Mouse (Mus musculus): Measurements from ENCODE around the gene Xbp1.
A peak's percentile ranks its signal among the peaks of the same experiment; 100 is the strongest.
"Not testable (repeated sequence)": the region's sequence is repeated elsewhere in the genome, so short reads cannot be mapped to it uniquely, and the experiment has no call there.

The Xbp1 gene

GRCm38 (mm10) chr11:5502351-5503051, 18.0 kb upstream of the Xbp1 start:
- DNase-seq: peak; percentile 56 to 58

DNA sequence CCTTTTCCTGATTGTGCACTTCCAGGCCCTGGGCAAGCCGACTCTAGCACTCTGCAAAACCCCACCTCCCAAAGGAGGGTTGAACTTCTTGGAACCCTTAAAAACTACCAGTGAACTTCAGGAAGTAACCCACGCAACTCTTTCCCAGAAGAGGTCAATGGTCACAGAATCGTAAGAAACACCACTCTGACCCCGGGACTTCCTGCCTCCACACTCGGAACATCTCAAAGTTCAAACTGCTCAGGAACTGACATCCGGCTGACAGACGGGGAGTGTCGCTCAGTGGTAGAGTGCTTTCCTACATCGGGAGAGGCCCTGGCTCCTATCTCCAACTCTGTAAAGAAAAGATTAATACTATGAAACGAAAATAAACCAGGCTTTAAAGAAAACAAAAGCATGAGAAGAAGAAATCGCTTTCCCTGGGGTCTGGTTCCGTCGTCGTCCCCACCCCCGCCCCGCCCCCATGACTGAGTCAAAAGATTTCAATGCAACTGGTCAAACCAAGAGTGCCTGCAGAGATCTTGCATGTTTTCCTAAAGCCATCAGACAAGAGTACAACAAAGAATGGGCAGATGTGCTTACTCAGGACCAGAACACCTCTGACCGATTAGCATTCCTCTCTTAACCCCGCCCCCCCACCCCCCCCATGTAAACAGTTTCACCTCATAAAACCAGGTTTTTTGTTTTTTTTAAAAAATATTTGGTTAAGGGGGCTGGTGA, 14.4 kb upstream of the Xbp1 start:
- DNase-seq: peak; percentile 61 to 62

DNA sequence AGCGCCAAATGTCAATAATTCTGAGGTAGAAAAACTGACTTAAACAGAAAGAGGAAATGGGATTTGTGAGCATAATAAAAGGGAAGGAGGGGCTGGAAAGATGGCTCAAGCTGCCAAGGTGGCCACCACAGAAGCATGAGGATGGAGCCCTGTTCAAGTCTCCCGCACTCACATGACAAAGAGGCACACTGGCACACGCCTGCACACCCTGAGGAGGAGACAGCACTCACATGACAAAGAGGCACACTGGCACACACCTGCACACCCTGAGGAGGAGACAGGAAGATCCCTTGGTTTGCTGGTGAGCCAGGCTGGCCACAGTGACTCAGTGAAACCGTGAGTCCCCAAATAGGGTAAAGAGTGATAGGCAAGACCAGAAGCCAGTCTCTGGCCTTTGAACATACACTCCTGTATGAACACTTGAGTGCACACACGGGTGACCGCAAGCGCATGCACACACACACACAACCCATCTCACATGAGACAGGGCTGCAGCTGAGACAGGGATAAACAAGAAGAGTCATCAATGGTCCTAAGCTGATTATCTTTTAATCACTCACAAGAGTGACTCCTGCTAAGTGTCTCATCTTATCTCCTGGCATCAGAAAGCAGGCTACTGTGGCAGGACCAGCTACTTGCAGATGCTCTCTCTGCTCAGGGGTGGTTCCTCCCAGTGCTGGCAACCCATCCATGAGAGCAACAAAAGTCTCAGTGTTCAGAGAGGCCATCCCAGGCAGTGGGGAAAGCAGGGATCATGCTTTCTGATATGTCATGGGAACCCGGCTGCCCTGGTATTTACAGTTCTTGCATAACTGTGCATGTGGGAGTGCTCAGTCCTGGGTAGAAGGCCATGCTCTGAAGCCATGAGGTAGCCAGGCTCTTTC, 11.0 kb upstream of the Xbp1 start:
- no peak for DNase-seq

GRCm38 (mm10) chr11:5510099-5510391, 10.4 kb upstream of the Xbp1 start:
- DNase-seq: no peak

- DNase-seq: not testable (repeated sequence)
Observed at GRCm38 (mm10) chr11:5510686-5511085, 9.8 kb upstream of the Xbp1 start.

DNA sequence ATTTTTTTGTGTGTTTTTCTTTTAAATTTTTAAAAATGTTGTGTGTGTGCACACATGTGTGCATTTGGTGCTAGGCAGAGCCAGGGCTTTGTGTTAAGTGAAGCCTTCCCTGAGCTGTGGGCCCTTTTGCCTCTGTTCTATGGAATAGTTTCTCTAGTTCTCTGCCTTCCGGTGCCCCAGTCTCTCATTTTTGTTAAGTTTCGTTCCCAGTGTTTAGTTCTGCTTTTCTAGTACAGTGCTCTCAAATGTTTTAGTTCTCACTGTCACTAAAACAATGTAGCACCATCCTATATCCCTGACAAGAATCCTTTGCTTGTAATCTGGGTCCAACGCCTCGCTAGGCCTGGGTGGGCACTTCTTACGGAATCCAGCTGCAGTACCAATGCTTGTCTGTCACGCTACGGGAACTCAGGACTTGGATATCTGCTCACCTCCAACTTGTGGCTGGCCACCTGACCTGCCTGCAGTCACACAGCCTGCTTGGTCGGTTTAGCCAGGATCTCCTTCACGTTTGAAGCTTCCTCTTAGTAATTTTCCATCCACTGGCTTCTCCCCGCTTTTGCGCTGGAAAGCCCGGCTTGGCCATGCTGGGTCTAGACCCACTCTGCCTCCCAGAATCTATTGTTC, 8.2 kb upstream of the Xbp1 start:
- peak; percentile 43 to 50 for DNase-seq

DNA sequence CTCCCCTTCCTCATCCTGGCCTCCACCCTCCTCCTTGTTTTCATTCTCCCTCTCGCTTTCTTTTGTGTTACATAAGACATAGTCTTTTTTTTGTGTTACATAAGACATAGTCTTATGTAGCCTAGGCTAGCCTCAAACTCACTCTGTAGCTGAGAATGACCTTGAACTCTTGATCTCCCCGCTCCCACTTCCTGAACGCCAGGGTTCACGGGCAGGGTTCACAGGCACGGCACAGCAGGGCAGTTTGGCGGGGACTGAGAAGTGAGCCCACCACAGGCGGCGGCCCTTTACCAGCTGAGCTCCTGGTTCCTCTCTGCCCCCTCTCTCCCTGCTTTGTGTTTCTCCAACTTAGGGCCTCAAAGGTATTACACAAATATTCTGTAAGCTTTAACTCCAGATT, 7.5 kb upstream of the Xbp1 start:
- DNase-seq: no peak

DNA sequence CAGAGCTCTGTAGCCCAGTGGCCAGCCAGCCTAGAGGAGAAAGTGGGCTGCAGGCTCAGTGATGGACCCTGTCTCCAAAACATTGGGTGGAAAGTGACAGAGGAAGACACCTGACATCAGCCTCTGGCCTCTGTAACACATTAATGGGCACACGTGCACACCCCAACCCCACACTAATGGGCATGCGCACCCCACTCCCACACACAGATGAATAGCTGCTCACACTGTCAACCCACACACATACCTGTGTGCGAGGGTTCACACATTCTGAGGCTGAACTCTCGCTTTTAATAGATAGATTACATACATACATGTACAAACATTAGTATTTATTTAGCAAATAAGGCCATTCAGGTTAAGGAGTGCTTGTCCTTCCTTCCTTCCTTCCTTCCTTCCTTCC, 6.4 kb upstream of the Xbp1 start:
- no peak for DNase-seq

DNA sequence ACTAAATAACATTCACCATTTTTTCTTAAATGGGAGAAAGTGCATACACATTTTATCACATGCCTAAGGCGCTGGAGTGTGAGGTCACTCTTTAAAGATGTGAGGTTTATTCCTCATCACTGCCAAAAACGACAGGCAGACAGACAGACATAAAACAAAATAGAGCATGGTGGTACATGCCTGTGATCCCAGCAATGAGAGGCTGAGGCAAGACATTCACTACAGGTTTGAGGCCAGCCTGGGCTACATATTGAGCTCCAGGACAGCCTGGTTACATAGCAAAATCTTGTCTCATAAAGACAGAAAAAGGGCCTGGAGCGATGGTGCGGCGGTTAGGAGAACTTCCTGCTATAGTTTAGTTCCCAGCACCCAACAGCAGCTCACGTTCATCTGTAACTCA, 5.3 kb upstream of the Xbp1 start:
- DNase-seq: no peak

DNA sequence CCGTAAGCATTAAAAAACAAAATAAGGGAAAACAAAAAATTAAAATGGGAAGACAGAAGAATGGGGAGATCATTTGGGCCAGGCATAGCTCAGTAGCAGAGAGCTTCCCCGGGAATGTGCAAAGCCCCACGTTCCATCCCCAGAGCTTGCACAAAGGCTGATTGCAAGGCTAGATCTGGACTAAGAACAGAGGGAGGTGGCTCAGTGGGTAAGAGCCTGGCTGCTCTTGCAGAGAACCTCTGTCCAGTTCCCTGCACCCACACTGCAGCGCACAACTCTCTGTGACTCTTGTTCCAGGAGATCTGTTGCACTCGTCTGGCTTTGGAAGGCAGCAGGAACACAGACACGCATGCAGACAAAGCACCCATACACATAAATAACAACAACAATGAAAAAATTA, 4.8 kb upstream of the Xbp1 start:
- no peak for DNase-seq

- no peak for DNase-seq
Observed at GRCm38 (mm10) chr11:5516151-5516550, 4.3 kb upstream of the Xbp1 start.

DNA sequence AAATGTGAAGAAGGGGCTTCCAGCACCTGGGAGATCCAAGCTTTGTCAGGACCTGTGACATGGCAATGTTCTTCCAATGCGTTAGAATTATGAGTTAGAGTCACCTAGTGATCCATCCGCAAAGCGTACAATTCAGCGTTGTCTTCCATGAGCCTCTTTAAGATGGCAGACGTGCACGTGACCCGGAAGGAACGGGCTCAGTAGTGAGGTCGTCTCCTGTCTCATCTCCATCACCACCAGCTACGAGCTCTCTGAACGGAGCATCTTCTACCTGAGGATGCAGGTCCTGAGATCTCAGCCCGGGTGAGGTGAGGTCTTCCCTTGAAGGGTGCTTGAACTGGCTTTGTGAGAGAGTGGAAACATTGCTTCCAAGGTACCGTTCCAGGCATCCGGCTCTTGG, 3.8 kb upstream of the Xbp1 start:
- DNase-seq: no peak

DNA sequence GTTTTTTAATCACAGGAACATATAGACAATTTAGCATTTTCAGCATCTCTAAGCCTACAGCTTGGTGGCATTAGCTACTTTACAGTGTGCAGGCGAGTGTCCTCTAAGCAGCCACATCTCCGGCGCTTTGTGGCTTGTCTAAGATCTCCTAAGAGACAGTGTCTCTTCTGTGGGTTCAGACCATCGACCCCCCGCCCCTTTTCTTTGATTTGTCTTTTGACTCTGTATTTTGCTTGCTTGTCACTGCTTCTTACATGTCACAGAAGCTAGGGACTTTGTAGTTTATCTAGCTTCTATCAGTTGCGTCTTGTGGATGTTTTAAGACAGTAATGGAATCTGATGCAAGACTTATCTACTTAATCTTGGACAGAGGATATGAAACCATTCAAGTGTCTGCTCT, 3.1 kb upstream of the Xbp1 start:
- DNase-seq: no peak

DNA sequence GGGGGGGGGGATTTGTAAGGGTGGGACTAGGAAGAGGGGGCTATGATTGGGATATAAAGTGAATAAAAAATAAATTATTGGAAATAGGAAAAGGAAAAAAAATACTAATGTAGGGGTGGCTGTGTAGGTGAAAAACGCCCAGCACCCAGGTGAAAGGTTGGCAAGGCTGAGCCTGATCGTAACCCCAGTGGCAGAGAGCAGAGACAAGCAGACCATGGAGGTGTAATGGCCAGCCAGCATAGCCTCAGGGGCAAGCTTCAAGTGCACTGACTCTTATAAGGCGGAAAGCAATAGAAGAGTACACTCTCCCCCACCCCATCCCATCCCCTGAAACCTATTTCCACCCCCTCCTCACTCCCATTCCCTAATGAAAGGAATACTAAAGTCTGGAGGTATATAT, 778 bp upstream of the Xbp1 start:
- no peak for DNase-seq

GRCm38 (mm10) chr11:5521266-5521515, 732 bp downstream of the Xbp1 start:
- DNase-seq: peak in 1 of 2 experiments; percentile 62

GRCm38 (mm10) chr11:5521516-5522291, 1.2 kb downstream of the Xbp1 start:
- peak; percentile 82 to 84 for DNase-seq

DNA sequence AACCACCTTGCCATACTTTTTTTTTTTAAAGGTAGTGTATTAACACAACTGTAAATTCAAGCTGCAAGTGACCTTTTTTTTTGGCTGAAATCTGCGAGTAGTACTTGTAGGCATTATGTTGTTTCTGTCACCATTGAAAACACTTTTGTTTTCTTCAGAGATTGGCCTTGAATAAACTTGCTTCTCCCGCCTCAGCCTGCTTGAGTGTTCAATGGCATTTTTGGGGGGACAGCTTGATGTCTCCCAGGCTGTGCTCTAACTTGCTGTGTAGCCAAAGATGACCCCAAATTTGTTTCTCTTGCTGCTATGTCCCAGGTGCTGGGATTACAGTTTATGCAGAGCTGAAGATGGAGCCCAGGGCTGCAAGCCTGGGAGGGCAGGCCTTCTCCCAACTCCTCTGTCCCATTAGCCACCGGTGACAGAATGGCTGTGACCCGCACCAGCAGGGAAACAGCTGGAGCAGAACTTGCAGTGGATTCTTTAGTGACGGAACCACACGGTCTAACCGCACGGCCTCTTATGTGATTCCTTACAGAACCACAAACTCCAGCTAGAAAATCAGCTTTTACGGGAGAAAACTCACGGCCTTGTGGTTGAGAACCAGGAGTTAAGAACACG, 2.4 kb downstream of the Xbp1 start:
- peak in 1 of 2 experiments; percentile 40 for DNase-seq

DNA sequence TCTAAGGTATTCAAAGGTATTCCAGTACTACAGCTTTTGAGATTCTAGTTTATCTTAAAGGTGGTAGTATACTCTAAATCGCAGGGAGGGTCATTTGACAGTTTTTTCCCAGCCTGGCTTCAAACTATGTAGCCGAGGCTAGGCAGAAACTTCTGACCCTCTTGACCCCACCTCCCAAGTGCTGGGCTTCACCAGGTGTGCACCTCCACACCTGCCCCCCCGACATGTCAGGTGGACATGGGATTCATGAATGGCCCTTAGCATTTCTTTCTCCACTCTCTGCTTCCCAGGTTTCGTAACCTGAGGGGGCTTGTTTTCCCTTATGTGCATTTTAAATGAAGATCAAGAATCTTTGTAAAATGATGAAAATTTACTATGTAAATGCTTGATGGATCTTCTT, 5.0 kb downstream of the Xbp1 start:
- DNase-seq: no peak

- DNase-seq: no peak
Observed at GRCm38 (mm10) chr11:5526573-5527439, 6.3 kb downstream of the Xbp1 start.

DNA sequence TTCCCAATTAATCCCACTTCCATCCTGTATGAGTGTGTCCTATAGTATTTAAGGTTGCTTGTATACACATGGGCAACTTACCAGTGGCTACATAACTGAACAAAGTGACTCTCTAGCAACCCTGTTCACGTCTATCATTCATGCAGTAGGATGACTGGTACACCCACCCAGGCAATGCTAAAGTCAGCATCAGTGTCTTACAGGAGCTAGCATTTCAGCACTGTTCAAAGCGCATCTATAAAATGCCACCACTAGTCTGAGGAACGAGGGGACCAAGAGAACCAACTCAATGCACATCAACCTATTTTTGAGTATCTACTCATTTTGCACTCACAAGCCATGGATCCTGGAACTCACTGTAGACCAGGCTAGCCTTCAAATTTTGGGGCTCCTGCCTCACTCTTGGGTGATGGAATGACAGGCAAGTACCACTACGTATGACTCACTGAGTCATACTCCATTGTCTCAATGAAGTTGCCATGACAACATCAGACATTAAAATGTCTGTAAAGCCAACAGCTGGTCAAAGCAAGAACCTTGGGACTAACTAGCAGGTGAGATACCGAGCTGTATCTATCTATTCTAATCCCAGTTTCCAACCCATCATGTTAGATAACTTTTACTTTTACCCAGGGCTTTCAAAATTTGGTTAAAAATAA, 7.5 kb downstream of the Xbp1 start:
- DNase-seq: no peak

DNA sequence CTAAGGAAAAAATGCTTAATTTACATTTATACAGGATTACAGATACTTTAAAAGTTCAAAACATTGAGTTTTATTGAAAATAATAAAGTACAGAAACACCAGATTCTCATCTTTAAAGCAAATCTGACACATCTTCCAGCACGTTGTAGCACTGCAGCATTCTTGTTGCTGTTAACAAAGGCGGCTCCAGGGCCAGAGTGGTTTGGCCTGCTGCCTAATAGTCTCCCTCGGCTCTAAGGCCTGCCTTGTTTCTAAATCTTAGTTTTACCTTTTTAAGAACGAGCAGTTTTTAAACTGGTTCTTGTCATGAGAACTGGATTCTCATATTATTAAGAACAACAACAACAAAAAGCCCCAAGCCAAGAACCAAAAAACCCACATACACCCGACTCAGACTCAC, 8.4 kb downstream of the Xbp1 start:
- no peak for DNase-seq
